Mouse (Mus musculus) liver, adult 2 months (tissue): ENCODE results near the gene Il17f.

Source experiments
- CTCF ChIP-seq: fragments of 200-500 bp; IDR thresholded peaks from 2 replicates; pipeline ENCODE4 v1.5.1; 2011; ENCODE audit warnings: low read depth, low read length, control low read depth
- POLR2A ChIP-seq: fragments of 200-500 bp; IDR thresholded peaks from 2 replicates; pipeline ENCODE4 v1.6.1; 2011; ENCODE audit warnings: low read length, control low read depth; ENCODE audit not compliant: insufficient read depth; ENCODE audit errors: extremely low read depth

DNA sequence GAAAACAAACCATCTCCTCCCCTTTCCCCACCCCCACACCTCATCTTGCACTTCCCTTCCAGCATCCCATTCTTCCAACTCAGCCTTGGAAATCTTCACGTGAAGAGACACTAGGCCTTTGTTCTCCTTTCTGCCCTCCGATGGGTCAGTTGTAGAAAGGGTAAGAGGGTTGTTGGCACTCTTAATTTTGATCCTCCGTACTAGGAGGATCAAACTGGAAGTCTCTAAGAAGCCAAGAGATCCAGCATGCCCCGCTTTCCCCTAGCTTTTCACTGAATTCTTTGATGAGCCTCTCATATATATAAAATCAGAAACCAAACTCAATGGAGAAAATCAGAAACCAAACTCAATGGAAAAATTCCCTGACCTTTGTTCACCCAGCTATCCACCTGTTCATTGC is 33.1 kb upstream of the Il17f start:
- TF ChIP-seq CTCF, result no peak
- TF ChIP-seq POLR2A, result no peak
